Mouse (Mus musculus) spleen, adult 2 months (tissue): ENCODE measurements around the gene Mettl7a2. TPM values are rescaled to one million over a fixed set of nuclear protein-coding genes. Genes with fewer than 3 reads are reported as not detected.

ENCODE experiments used
- DNase-seq, 2 experiments: peaks; one replicate each; pipeline versions ENCODE4 v3.0.0 to v3.0.0-alpha.2; 2012 to 2021; ENCODE audit warnings: low spot score in 2 of 2, low read depth in 1 of 2
- H3K27ac ChIP-seq: fragments of 200-500 bp; 2 replicates; pipeline ENCODE4 v1.5.1; 2012; ENCODE audit warnings: low read length, inconsistent platforms; ENCODE audit not compliant: insufficient read depth
- H3K27me3 ChIP-seq: fragments of 200-500 bp; 2 replicates; pipeline ENCODE4 v1.6.1; 2012; ENCODE audit warnings: mild to moderate bottlenecking, moderate library complexity, low read length, inconsistent platforms; ENCODE audit not compliant: control insufficient read depth, insufficient read depth
- H3K36me3 ChIP-seq: fragments of 200-500 bp; 2 replicates; pipeline ENCODE4 v1.6.1; 2012; ENCODE audit warnings: mild to moderate bottlenecking, low read length, inconsistent platforms; ENCODE audit not compliant: control insufficient read depth, insufficient read depth
- H3K4me1 ChIP-seq: fragments of 200-500 bp; 2 replicates; pipeline ENCODE4 v1.6.1; 2011; ENCODE audit warnings: inconsistent platforms; ENCODE audit not compliant: control insufficient read depth, insufficient read depth, insufficient read length
- H3K4me3 ChIP-seq: fragments of 200-500 bp; 2 replicates; pipeline ENCODE4 v1.5.1; 2011; ENCODE audit warnings: mild to moderate bottlenecking, inconsistent platforms; ENCODE audit not compliant: insufficient read depth, insufficient read length; ENCODE audit errors: extremely low read depth
- CTCF ChIP-seq: fragments of 200-500 bp; IDR thresholded peaks from 2 replicates; pipeline ENCODE4 v1.5.1; 2011; ENCODE audit warnings: mild to moderate bottlenecking, inconsistent platforms; ENCODE audit not compliant: insufficient read depth, insufficient read length, insufficient replicate concordance; ENCODE audit errors: extremely low read depth
- POLR2A ChIP-seq: fragments of 200-500 bp; IDR thresholded peaks from 2 replicates; pipeline ENCODE4 v1.6.1; 2011; ENCODE audit warnings: low read depth, low read length, inconsistent platforms
- WGBS: fragments of 180-500 bp; shearing (Covaris S2); methylation state at CpG from one replicate; pipeline ENCODE4 v1.1.7; 2018; 5-methylcytosine and 5-hydroxymethylcytosine counted together
- polyA plus RNA-seq: library from polyadenylated mRNA; depleted of rRNA; stranded (reverse); fragments of >200 nt; gene quantifications from 2 replicates; pipeline ENCODE4 v1.2.3, GENCODE M21; 2012; rRNA removed

The Mettl7a2 gene
- polyA plus RNA-seq, 1 experiment, result not detected

DNA sequence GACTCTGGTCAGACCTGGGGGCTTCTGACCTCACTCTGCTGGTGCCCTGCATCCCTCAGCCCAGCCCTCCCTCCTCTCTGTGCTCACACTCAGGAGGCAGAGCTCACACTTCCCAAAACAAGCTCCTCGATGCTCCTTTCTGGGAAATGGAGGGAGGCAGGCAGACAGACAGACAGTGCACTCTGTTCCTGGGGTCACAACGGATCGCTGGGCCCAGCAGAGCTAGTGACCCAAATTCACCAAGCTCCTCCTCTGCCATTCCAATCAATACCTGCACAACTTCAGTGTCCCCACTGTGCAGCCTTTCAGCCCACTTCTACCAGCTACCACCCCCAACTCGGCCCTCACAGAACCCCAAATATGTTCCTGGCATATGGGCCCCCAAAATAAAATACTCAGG lies 48.8 kb downstream of the Mettl7a2 start:
- TF ChIP-seq POLR2A (no peak), CTCF (no peak)
- WGBS, result 96% methylated on average over 4 of the region's 4 CpGs
- H3K4me1 ChIP-seq, result no peaks in the 10 kb centered on the region
- DNase-seq, result no peak
- H3K36me3 ChIP-seq, result peaks cover 38% of the 10 kb centered on the region
- H3K4me3 ChIP-seq, result no peak overlapping the region
- no peaks in the 10 kb centered on the region for H3K27me3 ChIP-seq
- no peak overlapping the region for H3K27ac ChIP-seq

DNA sequence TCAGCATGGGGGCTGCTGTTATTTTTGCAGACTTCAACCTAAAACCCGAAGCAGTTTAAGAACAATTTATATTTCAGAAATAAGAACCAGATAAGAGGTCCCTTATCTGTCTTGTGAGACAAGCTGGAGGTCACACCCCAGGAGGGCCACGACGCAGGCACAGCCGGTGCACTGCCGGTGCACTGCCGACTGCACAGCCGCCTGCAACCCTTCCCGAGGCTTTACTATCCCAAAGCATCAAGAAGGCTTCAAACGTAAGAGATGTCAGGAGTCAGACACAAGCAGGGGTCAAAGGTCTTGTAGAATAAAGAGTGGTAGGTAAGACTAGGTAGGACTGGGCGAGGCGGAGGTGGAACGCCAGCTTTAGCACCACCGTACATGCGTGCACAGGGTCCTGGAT lies 49.3 kb downstream of the Mettl7a2 start:
- peaks cover 37% of the 10 kb centered on the region for H3K36me3 ChIP-seq
- no peaks in the 10 kb centered on the region for H3K27me3 ChIP-seq
- no peaks in the 10 kb centered on the region for H3K4me1 ChIP-seq
- H3K4me3 ChIP-seq, result no peak overlapping the region
- no peak for DNase-seq
- WGBS, result 86% methylated on average over 14 of the region's 14 CpGs
- TF ChIP-seq CTCF (no peak), POLR2A (no peak)
- no peak overlapping the region for H3K27ac ChIP-seq

- no peak overlapping the region for H3K4me3 ChIP-seq
- no peaks in the 10 kb centered on the region for H3K27me3 ChIP-seq
- DNase-seq, result no peak
- no peaks in the 10 kb centered on the region for H3K4me1 ChIP-seq
- WGBS, result 88% methylated on average over 4 of the region's 4 CpGs
- TF ChIP-seq CTCF (no peak), POLR2A (no peak)
- H3K36me3 ChIP-seq, result peaks cover 34% of the 10 kb centered on the region
- H3K27ac ChIP-seq, result no peak overlapping the region
Measured at GRCm38 (mm10) chr15:100402798-100403197, 49.8 kb downstream of the Mettl7a2 start.

DNA sequence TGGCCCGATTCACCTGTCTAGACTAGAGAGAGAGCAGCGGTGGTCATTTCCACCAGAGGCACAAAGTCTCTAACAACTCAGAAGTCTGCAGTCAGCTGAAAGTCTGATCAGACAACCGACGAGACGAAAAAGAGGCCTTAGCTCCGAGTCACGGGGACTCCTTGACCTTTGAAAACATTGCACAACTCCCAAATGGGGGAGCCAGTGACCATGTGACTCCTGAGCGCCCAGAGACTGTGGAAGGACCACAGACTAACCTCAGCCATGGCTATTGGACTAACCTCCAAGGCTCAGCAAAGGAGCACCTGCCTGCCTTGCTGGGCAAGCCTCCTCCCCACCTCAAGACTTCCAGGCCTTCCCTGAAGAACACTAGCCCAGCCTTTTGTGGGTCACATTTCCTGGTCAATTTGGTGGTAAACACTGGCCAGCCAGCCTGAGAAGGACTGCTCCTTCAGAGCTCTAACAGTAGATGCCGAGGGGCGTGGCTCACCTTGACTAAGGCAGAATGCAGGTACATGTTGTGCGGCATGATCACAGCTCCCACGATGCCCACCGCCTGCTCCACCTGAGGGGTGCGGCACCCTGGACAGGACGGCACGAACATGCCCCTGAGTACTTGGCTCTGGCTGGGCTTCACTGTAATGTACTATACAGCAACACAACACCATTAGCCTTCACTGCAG lies 50.5 kb downstream of the Mettl7a2 start:
- DNase-seq, result no peak
- H3K27ac ChIP-seq, result no peak overlapping the region
- H3K36me3 ChIP-seq, result peaks cover 36% of the 10 kb centered on the region
- H3K4me1 ChIP-seq, result no peaks in the 10 kb centered on the region
- 91% methylated on average over 16 of the region's 16 CpGs for WGBS
- H3K4me3 ChIP-seq, result no peak overlapping the region
- H3K27me3 ChIP-seq, result no peaks in the 10 kb centered on the region
- no peak for TF ChIP-seq POLR2A
- no peak for TF ChIP-seq CTCF

- no peak for DNase-seq
- peaks cover 29% of the 10 kb centered on the region for H3K36me3 ChIP-seq
- H3K4me3 ChIP-seq, result no peak overlapping the region
- WGBS, result 44% methylated on average over 5 of the region's 5 CpGs
- H3K27me3 ChIP-seq, result no peaks in the 10 kb centered on the region
- H3K27ac ChIP-seq, result no peak overlapping the region
- H3K4me1 ChIP-seq, result no peaks in the 10 kb centered on the region; the same call in 1 of the 2 replicates
- TF ChIP-seq CTCF, result no peak
- no peak for TF ChIP-seq POLR2A
Measured at GRCm38 (mm10) chr15:100406088-100406487, 53.1 kb downstream of the Mettl7a2 start.

- no peak for DNase-seq
- TF ChIP-seq POLR2A, result no peak
- no peak for TF ChIP-seq CTCF
- H3K36me3 ChIP-seq, result peaks cover 12% of the 10 kb centered on the region
- WGBS, result 71% methylated on average over 14 of the region's 14 CpGs
- H3K4me3 ChIP-seq, result no peak overlapping the region
- no peaks in the 10 kb centered on the region; the same call in 1 of the 2 replicates for H3K4me1 ChIP-seq
- H3K27me3 ChIP-seq, result no peaks in the 10 kb centered on the region
- H3K27ac ChIP-seq, result no peak overlapping the region
Measured at GRCm38 (mm10) chr15:100410918-100411672, 58.1 kb downstream of the Mettl7a2 start.

Other genes starting within 250 kb of the Mettl7a2 start
- 44.5 and 54.6 TPM in 2 replicates for gene Atf1, start 125.4 kb upstream of the Mettl7a2 start, polyA plus RNA-seq
- not detected in 2 replicates for gene Tmprss12, start 72.4 kb upstream of the Mettl7a2 start, polyA plus RNA-seq
- gene Mettl7a1, start 49.1 kb upstream of the Mettl7a2 start, polyA plus RNA-seq, result 13.6 and 16.9 TPM in 2 replicates
- gene Mettl7a3, start 18.3 kb upstream of the Mettl7a2 start, polyA plus RNA-seq, result 0.08 TPM in 1 of 2 replicates, not detected in the other
- gene Methig1, start 51 bp upstream of the Mettl7a2 start, polyA plus RNA-seq, result not detected in 2 replicates
- gene Higd1c, start 11.3 kb downstream of the Mettl7a2 start, polyA plus RNA-seq, result not detected in 2 replicates
- gene Gm5475, start 68.9 kb downstream of the Mettl7a2 start, polyA plus RNA-seq, result 0.04 TPM in 1 of 2 replicates, not detected in the other
- 24.9 and 27.4 TPM in 2 replicates for gene Slc11a2, start 71.9 kb downstream of the Mettl7a2 start, polyA plus RNA-seq
- gene Letmd1, start 115.8 kb downstream of the Mettl7a2 start, polyA plus RNA-seq, result 35.4 and 41.9 TPM in 2 replicates
- 1.7 and 2.0 TPM in 2 replicates for gene Csrnp2, start 142.3 kb downstream of the Mettl7a2 start, polyA plus RNA-seq
- 3.8 and 4.5 TPM in 2 replicates for gene Tfcp2, start 198.8 kb downstream of the Mettl7a2 start, polyA plus RNA-seq
- gene Pou6f1, start 246.8 kb downstream of the Mettl7a2 start, polyA plus RNA-seq, result 31.8 and 38.4 TPM in 2 replicates